Mouse (Mus musculus) lung, embryonic 16.5 days (tissue): ENCODE measurements around the gene Tanc1. TPM values are rescaled to one million over a fixed set of nuclear protein-coding genes. Genes with fewer than 3 reads are reported as not detected.
A peak's percentile ranks its signal among the peaks of the same experiment; 100 is the strongest.

Experiments
- ATAC-seq: fragments of 200-750 bp; cut with Nextera tagmentation; 2 replicates; pipeline ENCODE4 v1.8.0; 2017; ENCODE audit warnings: low read depth, mild to moderate bottlenecking, moderate library complexity
- H3K27ac ChIP-seq: fragments of 300-500 bp; sonication (generic); 2 replicates; pipeline ENCODE4 v1.5.1; 2014; ENCODE audit warnings: mild to moderate bottlenecking, control low read depth, low read length
- H3K27me3 ChIP-seq: fragments of 300-500 bp; sonication (generic); 2 replicates; pipeline ENCODE4 v1.6.1; 2014; ENCODE audit warnings: low read depth, low read length, mixed read lengths; ENCODE audit not compliant: control insufficient read depth, insufficient read depth
- H3K36me3 ChIP-seq: fragments of 300-500 bp; sonication (generic); 2 replicates; pipeline ENCODE4 v1.6.1; 2014; ENCODE audit warnings: low read length; ENCODE audit not compliant: control insufficient read depth, insufficient read depth
- H3K4me1 ChIP-seq: fragments of 300-500 bp; sonication (generic); replicated peaks from 2 replicates; pipeline ENCODE4 v1.6.1; 2014; ENCODE audit warnings: low read length, mixed read lengths; ENCODE audit not compliant: control insufficient read depth, insufficient read depth
- H3K4me2 ChIP-seq: fragments of 300-500 bp; sonication (generic); 2 replicates; pipeline ENCODE4 v1.6.1; 2014; ENCODE audit warnings: low read depth, low read length, control low read depth
- H3K4me3 ChIP-seq: fragments of 300-500 bp; sonication (generic); 2 replicates; pipeline ENCODE4 v1.5.1; 2014; ENCODE audit warnings: mild to moderate bottlenecking, low read length, control low read depth
- H3K9ac ChIP-seq: fragments of 300-500 bp; sonication (generic); 2 replicates; pipeline ENCODE4 v1.6.1; 2014; ENCODE audit warnings: low read length, control low read depth
- H3K9me3 ChIP-seq: fragments of 300-500 bp; sonication (generic); 2 replicates; pipeline ENCODE4 v1.6.1; 2016; ENCODE audit warnings: low read length; ENCODE audit not compliant: control insufficient read depth
- WGBS: fragments of 180-500 bp; shearing (Covaris S2); extraction: QIAGEN DNeasy Blood & Tissue Kit; methylation state at CpG from one replicate; pipeline ENCODE4 v1.1.7; 2014; 5-methylcytosine and 5-hydroxymethylcytosine counted together
- polyA plus RNA-seq: library from polyadenylated mRNA; unstranded; fragments of >200 nt; fragmentation: Nextera tagmentation; extraction: Ambion mirVana; gene quantifications from 2 replicates; pipeline ENCODE4 v1.2.1, GENCODE M21; 2015

Tanc1 gene
- polyA plus RNA-seq, 1 experiment from 2014 or later, result 33.2 TPM

- Histone ChIP-seq H3K4me2 (0 out of 2 replicates have a peak overlapping the region, but pooled peaks have one; percentile 0), H3K4me3 (no peak overlapping the region), H3K4me1 (peaks cover 36% of the 10 kb centered on the region), H3K9me3 (no peaks in the 10 kb centered on the region; the same call in 1 of the 2 replicates), H3K36me3 (no peaks in the 10 kb centered on the region; the same call in 1 of the 2 replicates), H3K27ac (peak overlapping the region; percentile 55), H3K9ac (no peak overlapping the region), H3K27me3 (no peaks in the 10 kb centered on the region)
- 34% methylated on average over 8 of the region's 8 CpGs for WGBS
- peak; percentile 24 for ATAC-seq
Observed at GRCm38 (mm10) chr2:59642722-59643121, 30.9 kb downstream of the Tanc1 start.

DNA sequence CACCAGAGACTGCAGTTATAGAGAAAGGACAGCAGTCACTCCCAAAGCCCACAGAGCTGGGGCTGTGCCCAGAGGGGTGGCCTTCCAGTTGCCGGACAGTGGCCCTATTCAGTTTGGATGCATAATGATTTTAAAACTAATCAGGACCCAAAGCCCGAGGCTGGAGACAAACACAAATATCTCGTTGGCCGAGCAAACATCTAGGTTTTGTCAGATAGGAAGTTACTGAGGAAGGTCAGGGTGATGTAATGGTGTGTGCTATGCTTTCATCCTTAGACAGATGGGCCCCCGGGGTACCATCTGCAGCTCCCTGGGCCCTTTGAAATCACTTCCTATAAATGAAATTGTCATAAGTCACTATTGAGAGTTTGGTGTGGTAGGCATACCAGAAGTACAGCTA, 33.0 kb downstream of the Tanc1 start:
- Histone ChIP-seq H3K4me1 (peaks cover 36% of the 10 kb centered on the region), H3K36me3 (no peaks in the 10 kb centered on the region; the same call in 1 of the 2 replicates), H3K9ac (no peak overlapping the region), H3K27ac (peak overlapping the region; percentile 48), H3K4me3 (no peak overlapping the region), H3K27me3 (no peaks in the 10 kb centered on the region), H3K4me2 (no peak overlapping the region), H3K9me3 (no peaks in the 10 kb centered on the region)
- WGBS, result 26% methylated on average over 5 of the region's 5 CpGs
- peak; percentile 5 for ATAC-seq

DNA sequence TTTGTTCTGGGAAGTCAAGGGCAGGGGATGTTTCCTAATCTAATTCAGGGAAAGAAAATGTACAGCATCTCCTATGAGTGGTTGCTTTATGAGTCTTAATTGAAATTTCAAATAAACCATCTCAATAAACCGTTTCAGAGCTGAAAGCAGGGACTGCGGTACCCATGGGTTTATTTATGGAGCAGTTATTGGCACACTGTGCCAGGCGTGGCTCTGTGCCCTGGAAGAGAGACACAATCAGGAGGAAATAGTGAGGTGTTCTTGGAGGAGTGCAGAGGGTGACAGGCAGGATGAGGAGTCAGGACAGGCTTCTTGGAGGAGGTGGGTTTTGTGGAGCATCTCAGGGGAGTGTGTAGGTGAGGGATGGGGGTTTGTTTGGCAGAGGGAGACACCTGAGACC, 33.7 kb downstream of the Tanc1 start:
- Histone ChIP-seq H3K36me3 (no peaks in the 10 kb centered on the region; the same call in 1 of the 2 replicates), H3K4me1 (peaks cover 36% of the 10 kb centered on the region), H3K4me3 (no peak overlapping the region), H3K27me3 (no peaks in the 10 kb centered on the region), H3K9ac (no peak overlapping the region), H3K9me3 (no peaks in the 10 kb centered on the region), H3K4me2 (no peak overlapping the region), H3K27ac (no peak overlapping the region)
- WGBS, result 51% methylated on average over 3 of the region's 3 CpGs
- no peak for ATAC-seq

GRCm38 (mm10) chr2:59646740-59647390, 35.0 kb downstream of the Tanc1 start:
- ATAC-seq, result no peak
- H3K4me1 ChIP-seq, result peaks cover 33% of the 10 kb centered on the region

GRCm38 (mm10) chr2:59648444-59648843, 36.6 kb downstream of the Tanc1 start:
- no peaks in the 10 kb centered on the region for H3K27me3 ChIP-seq
- no peak overlapping the region for H3K4me3 ChIP-seq
- no peak for ATAC-seq
- no peaks in the 10 kb centered on the region; the same call in 1 of the 2 replicates for H3K36me3 ChIP-seq
- no peak overlapping the region for H3K9ac ChIP-seq
- peaks cover 25% of the 10 kb centered on the region for H3K4me1 ChIP-seq
- WGBS, result 58% methylated on average over 12 of the region's 12 CpGs
- H3K4me2 ChIP-seq, result no peak overlapping the region
- no peak overlapping the region for H3K27ac ChIP-seq
- H3K9me3 ChIP-seq, result no peaks in the 10 kb centered on the region

More at GRCm38 (mm10) chr2:59646740-59647390, 35.0 kb downstream of the Tanc1 start:
- H3K36me3 ChIP-seq, result no peaks in the 10 kb centered on the region; the same call in 1 of the 2 replicates
- H3K4me3 ChIP-seq, result no peak overlapping the region
- 70% methylated on average over 20 of the region's 20 CpGs for WGBS
- H3K27ac ChIP-seq, result no peak overlapping the region
- H3K9me3 ChIP-seq, result no peaks in the 10 kb centered on the region
- H3K27me3 ChIP-seq, result no peaks in the 10 kb centered on the region
- no peak overlapping the region for H3K9ac ChIP-seq
- H3K4me2 ChIP-seq, result no peak overlapping the region

- H3K36me3 ChIP-seq, result no peaks in the 10 kb centered on the region; the same call in 1 of the 2 replicates
- no peak for ATAC-seq
- H3K27me3 ChIP-seq, result no peaks in the 10 kb centered on the region
- H3K9me3 ChIP-seq, result no peaks in the 10 kb centered on the region
- no peak overlapping the region for H3K9ac ChIP-seq
- no peak overlapping the region for H3K27ac ChIP-seq
- H3K4me2 ChIP-seq, result no peak overlapping the region
- no peak overlapping the region for H3K4me3 ChIP-seq
- peaks cover 8% of the 10 kb centered on the region; the same call in 1 of the 2 replicates for H3K4me1 ChIP-seq
- 89% methylated on average over 8 of the region's 8 CpGs for WGBS
Observed at GRCm38 (mm10) chr2:59651801-59652200, 40.0 kb downstream of the Tanc1 start.

DNA sequence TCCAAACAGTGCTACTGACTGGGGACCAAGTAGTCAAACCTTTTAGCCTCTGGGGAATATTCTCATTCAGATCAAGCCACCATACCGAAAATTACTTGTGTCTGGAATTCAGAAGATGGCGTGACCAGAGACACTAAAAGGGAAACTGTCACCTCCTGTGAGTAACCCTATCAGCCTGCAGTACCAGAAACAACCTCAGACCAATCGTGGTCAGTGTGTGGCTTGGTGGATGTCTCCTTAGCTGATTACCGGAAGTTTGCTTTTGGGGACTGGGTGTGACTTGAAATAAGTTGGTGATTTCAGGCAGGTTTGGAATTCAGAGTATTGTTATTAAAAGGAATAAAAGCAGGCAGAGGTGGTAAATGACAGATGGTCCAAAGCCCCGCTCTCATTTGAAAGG, 40.9 kb downstream of the Tanc1 start:
- H3K4me1 ChIP-seq, result peaks cover 8% of the 10 kb centered on the region; the same call in 1 of the 2 replicates
- no peak overlapping the region for H3K4me2 ChIP-seq
- H3K9ac ChIP-seq, result no peak overlapping the region
- H3K9me3 ChIP-seq, result no peaks in the 10 kb centered on the region
- no peaks in the 10 kb centered on the region for H3K36me3 ChIP-seq
- no peaks in the 10 kb centered on the region for H3K27me3 ChIP-seq
- no peak overlapping the region for H3K4me3 ChIP-seq
- H3K27ac ChIP-seq, result no peak overlapping the region
- WGBS, result 65% methylated on average over 5 of the region's 5 CpGs
- ATAC-seq, result no peak

- Histone ChIP-seq H3K9me3 (no peaks in the 10 kb centered on the region), H3K4me2 (no peak overlapping the region), H3K9ac (no peak overlapping the region), H3K27ac (no peak overlapping the region), H3K4me1 (peaks cover 8% of the 10 kb centered on the region; the same call in 1 of the 2 replicates), H3K36me3 (no peaks in the 10 kb centered on the region), H3K27me3 (no peaks in the 10 kb centered on the region), H3K4me3 (no peak overlapping the region)
- ATAC-seq, result 0 out of 2 replicates have a peak, but pooled peaks have one; percentile 52
- WGBS, result 59% methylated on average over 8 of the region's 8 CpGs
Observed at GRCm38 (mm10) chr2:59653306-59654165, 41.7 kb downstream of the Tanc1 start.

- Histone ChIP-seq H3K9ac (no peak overlapping the region), H3K27me3 (no peaks in the 10 kb centered on the region), H3K4me1 (peaks cover 9% of the 10 kb centered on the region), H3K4me3 (no peak overlapping the region), H3K9me3 (no peaks in the 10 kb centered on the region), H3K27ac (no peak overlapping the region), H3K4me2 (no peak overlapping the region), H3K36me3 (no peaks in the 10 kb centered on the region)
- WGBS, result 46% methylated on average over 7 of the region's 7 CpGs
- ATAC-seq, result no peak
Observed at GRCm38 (mm10) chr2:59655471-59655870, 43.6 kb downstream of the Tanc1 start.
